Mouse (Mus musculus) liver, adult 2 months (tissue): ENCODE measurements around the gene Adat2. TPM values are rescaled to one million over a fixed set of nuclear protein-coding genes. Genes with fewer than 3 reads are reported as not detected.

Source experiments
- DNase-seq: peaks from one replicate; pipeline ENCODE4 v3.0.0-alpha.2; 2011; ENCODE audit warnings: low read depth, low spot score; ENCODE audit errors: extremely low read depth
- H3K27ac ChIP-seq: fragments of 200-500 bp; replicated peaks from 2 replicates; pipeline ENCODE4 v1.5.1; 2012; ENCODE audit warnings: low read depth, mild to moderate bottlenecking, control low read depth, inconsistent platforms, low read length; ENCODE audit not compliant: insufficient read depth
- H3K27me3 ChIP-seq: fragments of 200-500 bp; 2 replicates; pipeline ENCODE4 v1.6.1; 2012; ENCODE audit warnings: mild to moderate bottlenecking, moderate library complexity, low read length, inconsistent platforms; ENCODE audit not compliant: control insufficient read depth, insufficient read depth
- H3K36me3 ChIP-seq: fragments of 200-500 bp; 2 replicates; pipeline ENCODE4 v1.6.1; 2012; ENCODE audit warnings: low read length, inconsistent platforms; ENCODE audit not compliant: control insufficient read depth, insufficient read depth
- H3K4me1 ChIP-seq: fragments of 200-500 bp; 2 replicates; pipeline ENCODE4 v1.6.1; 2011; ENCODE audit warnings: low read length; ENCODE audit not compliant: control insufficient read depth, insufficient read depth
- H3K4me3 ChIP-seq: fragments of 200-500 bp; 2 replicates; pipeline ENCODE4 v1.5.1; 2011; ENCODE audit warnings: low read depth, mild to moderate bottlenecking, control low read depth, low read length, moderate library complexity; ENCODE audit not compliant: insufficient read depth
- H3K79me2 ChIP-seq: fragments of 200-500 bp; 2 replicates; pipeline ENCODE4 v1.6.1; 2012; ENCODE audit warnings: inconsistent platforms, mild to moderate bottlenecking, low read length, moderate library complexity; ENCODE audit not compliant: control insufficient read depth, insufficient read depth
- H3K9ac ChIP-seq: fragments of 200-500 bp; 2 replicates; pipeline ENCODE4 v1.6.1; 2012; ENCODE audit warnings: low read depth, mild to moderate bottlenecking, control low read depth, inconsistent platforms, low read length
- CTCF ChIP-seq: fragments of 200-500 bp; IDR thresholded peaks from 2 replicates; pipeline ENCODE4 v1.5.1; 2011; ENCODE audit warnings: low read depth, low read length, control low read depth
- POLR2A ChIP-seq: fragments of 200-500 bp; IDR thresholded peaks from 2 replicates; pipeline ENCODE4 v1.6.1; 2011; ENCODE audit warnings: low read length, control low read depth; ENCODE audit not compliant: insufficient read depth; ENCODE audit errors: extremely low read depth
- WGBS: fragments of 180-500 bp; shearing (Covaris S2); methylation state at CpG from one replicate; pipeline ENCODE4 v1.1.7; 2018; 5-methylcytosine and 5-hydroxymethylcytosine counted together
- polyA plus RNA-seq: library from polyadenylated mRNA; depleted of rRNA; stranded (reverse); fragments of >200 nt; gene quantifications from 2 replicates; pipeline ENCODE4 v1.2.3, GENCODE M21; 2012
- total RNA-seq: library from RNA; depleted of rRNA; stranded (reverse); fragments of >200 nt; gene quantifications from 2 replicates; pipeline ENCODE4 v1.2.3, GENCODE M21; 2014

The Adat2 gene
- total and polyA plus RNA-seq, 2 experiments = 2.5 to 2.9 TPM

DNA sequence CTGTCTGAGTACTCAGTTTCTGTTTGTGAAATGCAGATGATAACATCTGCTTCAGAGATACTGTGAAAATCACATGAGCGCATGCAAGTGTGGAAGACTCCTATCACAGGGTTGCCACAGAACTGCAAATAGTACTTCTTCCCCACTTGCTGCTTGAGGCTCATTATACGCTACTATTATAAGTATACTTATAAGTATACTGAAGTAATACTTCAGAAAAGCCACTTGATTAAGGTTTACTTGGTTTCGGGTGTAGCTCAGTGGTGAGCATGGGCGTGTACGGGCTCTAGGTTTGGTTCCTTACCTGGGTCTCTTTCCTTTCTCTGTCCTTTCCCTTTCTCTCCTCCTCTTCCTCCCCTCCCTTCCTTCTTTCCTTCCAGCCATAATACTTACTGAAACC lies 11.0 kb upstream of the Adat2 start:
- 96% methylated on average over 5 of the region's 5 CpGs for WGBS
- H3K9ac ChIP-seq = no peak overlapping the region
- no peaks in the 10 kb centered on the region for H3K27me3 ChIP-seq
- H3K27ac ChIP-seq = no peak overlapping the region
- H3K36me3 ChIP-seq = peaks cover 42% of the 10 kb centered on the region
- no peak for DNase-seq
- H3K79me2 ChIP-seq = no peaks in the 10 kb centered on the region; the same call in 1 of the 2 replicates
- H3K4me1 ChIP-seq = no peaks in the 10 kb centered on the region
- H3K4me3 ChIP-seq = no peak overlapping the region
- TF ChIP-seq CTCF (no peak), POLR2A (no peak)

DNA sequence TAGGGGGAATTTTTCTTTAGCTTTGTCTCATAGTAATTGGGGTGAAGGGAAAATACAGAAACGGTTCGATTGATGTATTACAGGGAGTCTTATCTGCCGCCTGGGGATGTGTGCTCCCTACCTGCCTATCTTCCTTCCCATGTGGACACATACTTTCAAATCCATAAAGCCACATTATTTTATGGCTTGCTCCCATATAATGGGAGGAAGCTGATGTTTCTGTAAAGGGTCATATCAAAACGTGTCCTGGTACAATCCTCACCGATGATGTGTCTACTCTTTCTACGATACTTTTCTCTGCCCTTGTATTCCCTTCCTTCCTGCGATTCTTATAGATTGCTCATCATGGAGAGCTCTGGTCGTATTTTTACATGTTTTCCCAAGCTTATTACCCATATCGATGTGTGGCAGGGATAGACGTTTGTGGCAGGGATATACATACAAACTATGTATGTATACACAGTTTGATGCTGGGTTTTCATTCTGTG lies 848 bp downstream of the Adat2 start:
- Histone ChIP-seq H3K4me1 (peaks cover 3% of the 10 kb centered on the region), H3K27ac (no peak overlapping the region), H3K4me3 (peak overlapping the region; percentile 81), H3K36me3 (peaks cover 2% of the 10 kb centered on the region; the same call in 1 of the 2 replicates), H3K9ac (peak overlapping the region; percentile 22; the same call in 1 of the 2 replicates), H3K79me2 (peaks cover 3% of the 10 kb centered on the region; the same call in 1 of the 2 replicates), H3K27me3 (no peaks in the 10 kb centered on the region)
- WGBS = 20% methylated on average over 10 of the region's 10 CpGs
- TF ChIP-seq CTCF (no peak), POLR2A (no peak)
- no peak for DNase-seq

DNA sequence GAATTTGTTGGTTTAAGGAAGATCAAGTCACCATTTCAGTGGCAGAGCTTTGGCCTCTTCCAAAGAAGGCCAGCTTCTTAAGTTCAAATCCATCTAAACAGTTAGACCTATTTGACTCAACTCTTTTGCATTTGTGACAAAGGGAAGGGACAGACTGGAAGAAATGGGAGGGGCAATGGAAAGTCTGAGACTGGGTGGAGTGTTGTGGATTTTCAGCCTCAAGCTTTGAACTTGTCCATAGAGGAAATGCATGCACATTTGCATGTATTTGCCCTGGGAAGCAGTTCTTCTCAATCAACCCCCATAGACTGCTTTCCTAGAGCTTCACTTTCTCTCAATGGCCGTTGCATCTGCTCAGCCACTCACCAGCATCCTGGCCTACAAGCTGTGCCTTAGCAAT lies 1.6 kb downstream of the Adat2 start:
- no peak for DNase-seq
- no peaks in the 10 kb centered on the region for H3K27me3 ChIP-seq
- H3K9ac ChIP-seq = no peak overlapping the region
- WGBS = 97% methylated on average over 1 of the region's 1 CpGs
- H3K36me3 ChIP-seq = 0 out of 2 replicates have a peak, but pooled peaks cover 2% of the 10 kb centered on the region
- H3K27ac ChIP-seq = no peak overlapping the region
- TF ChIP-seq POLR2A (no peak), CTCF (no peak)
- no peak overlapping the region for H3K4me3 ChIP-seq
- H3K4me1 ChIP-seq = peaks cover 3% of the 10 kb centered on the region
- H3K79me2 ChIP-seq = peaks cover 3% of the 10 kb centered on the region; the same call in 1 of the 2 replicates

DNA sequence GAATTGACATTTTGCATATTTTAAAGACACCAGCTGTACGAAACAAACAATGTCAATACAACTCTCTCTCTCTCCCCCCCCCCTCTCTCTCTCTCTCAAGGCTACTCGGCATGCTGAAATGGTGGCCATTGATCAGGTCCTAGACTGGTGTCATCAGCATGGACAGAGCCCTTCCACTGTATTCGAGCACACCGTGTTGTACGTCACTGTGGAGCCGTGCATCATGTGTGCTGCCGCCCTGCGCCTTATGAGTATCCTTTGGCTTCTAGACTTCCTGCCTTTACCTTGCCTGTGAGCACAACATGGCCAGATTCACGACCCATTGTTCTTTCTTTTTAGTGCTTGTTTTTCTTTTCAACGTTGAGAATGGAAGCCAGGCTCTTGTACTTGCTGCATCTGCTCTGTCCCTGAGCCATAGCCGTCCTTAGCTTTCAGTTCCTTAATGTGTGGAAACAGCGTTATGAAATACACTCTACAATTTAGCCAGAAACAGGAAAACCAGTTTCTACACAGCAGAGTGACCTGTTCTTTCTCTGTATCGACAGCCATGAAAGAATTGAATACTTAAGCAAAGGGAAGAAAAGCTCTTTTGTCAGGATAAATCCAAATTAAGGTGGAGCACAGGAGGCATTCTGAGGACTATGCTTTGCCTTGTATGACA lies 7.5 kb downstream of the Adat2 start:
- peaks cover 7% of the 10 kb centered on the region; the same call in 1 of the 2 replicates for H3K36me3 ChIP-seq

GRCm38 (mm10) chr10:13564364-13565079 lies 11.8 kb downstream of the Adat2 start:
- Histone ChIP-seq H3K4me1 (no peaks in the 10 kb centered on the region), H3K9ac (no peak overlapping the region), H3K27ac (no peak overlapping the region), H3K36me3 (peaks cover 5% of the 10 kb centered on the region; the same call in 1 of the 2 replicates), H3K4me3 (no peak overlapping the region), H3K27me3 (no peaks in the 10 kb centered on the region), H3K79me2 (no peaks in the 10 kb centered on the region)
- WGBS = 32% methylated on average over 24 of the region's 24 CpGs
- peak; percentile 91 for TF ChIP-seq CTCF
- TF ChIP-seq POLR2A = no peak
- peak; percentile 17 for DNase-seq

More for the DNA sequence above, 7.5 kb downstream of the Adat2 start:
- no peaks in the 10 kb centered on the region for H3K27me3 ChIP-seq
- H3K79me2 ChIP-seq = no peaks in the 10 kb centered on the region; the same call in 1 of the 2 replicates
- no peak overlapping the region for H3K4me3 ChIP-seq
- no peak overlapping the region for H3K27ac ChIP-seq
- 89% methylated on average over 13 of the region's 13 CpGs for WGBS
- no peak for DNase-seq
- H3K9ac ChIP-seq = no peak overlapping the region
- H3K4me1 ChIP-seq = no peaks in the 10 kb centered on the region
- TF ChIP-seq POLR2A (no peak), CTCF (no peak)

- H3K9ac ChIP-seq = no peak overlapping the region
- TF ChIP-seq CTCF (no peak), POLR2A (no peak)
- no peak overlapping the region for H3K27ac ChIP-seq
- WGBS = 59% methylated on average over 8 of the region's 8 CpGs
- DNase-seq = no peak
- H3K79me2 ChIP-seq = no peaks in the 10 kb centered on the region
- H3K4me1 ChIP-seq = no peaks in the 10 kb centered on the region
- peaks cover 5% of the 10 kb centered on the region; the same call in 1 of the 2 replicates for H3K36me3 ChIP-seq
- no peak overlapping the region for H3K4me3 ChIP-seq
- H3K27me3 ChIP-seq = no peaks in the 10 kb centered on the region
Observed at GRCm38 (mm10) chr10:13565080-13565448, 12.4 kb downstream of the Adat2 start.
